Mouse (Mus musculus) inflammation-experienced regulatory T-cells, adult 6 months (primary cell): ENCODE results near the gene Rad9a. TPM values are rescaled to one million over a fixed set of nuclear protein-coding genes. Genes with fewer than 3 reads are reported as not detected.

Source experiments
- ATAC-seq: one replicate; pipeline ENCODE4 v1.8.0; 2017
- polyA plus RNA-seq, 3 experiments: library from polyadenylated mRNA; unstranded; fragments of 100-300 nt; shearing (Covaris generic); gene quantifications; one replicate each; pipeline ENCODE4 v1.2.1; 2017

Rad9a gene
- polyA plus RNA-seq, 3 experiments from 2014 or later: 43.6 to 63.0 (median 59.1) TPM

GRCm38 (mm10) chr19:4217855-4218254 is 16.4 kb upstream of the Rad9a start:
- ATAC-seq: no peak

GRCm38 (mm10) chr19:4217140-4217539 is 15.7 kb upstream of the Rad9a start:
- ATAC-seq: no peak

- ATAC-seq: no peak
These were observed 14.7 kb upstream of the Rad9a start for GRCm38 (mm10) chr19:4216041-4216685.

GRCm38 (mm10) chr19:4215451-4215840 is 14.0 kb upstream of the Rad9a start:
- no peak for ATAC-seq

- peak; percentile 26 for ATAC-seq
These were observed 13.4 kb upstream of the Rad9a start for GRCm38 (mm10) chr19:4214771-4215450.

- peak; percentile 73 for ATAC-seq
These were observed 12.8 kb upstream of the Rad9a start, which contains the start of the genes Clcf1 and AC109138.7 for GRCm38 (mm10) chr19:4214071-4214770. Clcf1 (plus strand) TSS chr19:4214238. AC109138.7 (plus strand) TSS chr19:4214357.

- ATAC-seq: no peak
These were observed 12.1 kb upstream of the Rad9a start for GRCm38 (mm10) chr19:4213524-4213974.

GRCm38 (mm10) chr19:4211891-4212588 is 10.6 kb upstream of the Rad9a start:
- ATAC-seq: no peak

- ATAC-seq: no peak
These were observed 7.1 kb upstream of the Rad9a start for GRCm38 (mm10) chr19:4208563-4208962.

- ATAC-seq: peak; percentile 36
These were observed 5.5 kb upstream of the Rad9a start for GRCm38 (mm10) chr19:4206971-4207370.

GRCm38 (mm10) chr19:4204889-4205288 is 3.4 kb upstream of the Rad9a start:
- ATAC-seq: no peak

GRCm38 (mm10) chr19:4203604-4204326 is 2.3 kb upstream of the Rad9a start:
- peak; percentile 67 for ATAC-seq

GRCm38 (mm10) chr19:4203148-4203547 is 1.7 kb upstream of the Rad9a start:
- ATAC-seq: peak; percentile 12

GRCm38 (mm10) chr19:4202149-4202548 is 687 bp upstream of the Rad9a start:
- ATAC-seq: no peak

- ATAC-seq: no peak
These were observed 4.3 kb downstream of the Rad9a start for GRCm38 (mm10) chr19:4197180-4197579.

GRCm38 (mm10) chr19:4196548-4196947 is 4.9 kb downstream of the Rad9a start:
- no peak for ATAC-seq

GRCm38 (mm10) chr19:4196048-4196447 is 5.4 kb downstream of the Rad9a start:
- no peak for ATAC-seq

GRCm38 (mm10) chr19:4194776-4195650 is 6.4 kb downstream of the Rad9a start:
- no peak for ATAC-seq

- ATAC-seq: no peak
These were observed 7.3 kb downstream of the Rad9a start for GRCm38 (mm10) chr19:4194021-4194724.

GRCm38 (mm10) chr19:4193129-4193528 is 8.3 kb downstream of the Rad9a start:
- no peak for ATAC-seq
